Mouse (Mus musculus) gastrocnemius, postnatal 4 days (tissue): Measurements from ENCODE around the gene Tmem72. TPM values are rescaled to one million over a fixed set of nuclear protein-coding genes. Genes with fewer than 3 reads are reported as not detected.
A peak's percentile ranks its signal among the peaks of the same experiment; 100 is the strongest.

ENCODE experiments used
- DNase-seq, 2 experiments: peaks; one replicate each; pipeline ENCODE4 v3.0.0; 2021 to 2022; ENCODE audit warnings: low spot score in 2 of 2, mixed read lengths in 2 of 2
- long read RNA-seq, 2 experiments: library from polyadenylated mRNA; stranded (forward); transcript quantifications; one replicate each; pipeline ENCODE4 v2.0.0; 2021
- total RNA-seq, 2 experiments: library from RNA; stranded (reverse); gene quantifications; 2 replicates each; pipeline ENCODE4 v1.2.3; 2021

The Tmem72 gene
- total RNA-seq: 1 to 10 TPM; 2.3 to 6.3 TPM
- long read RNA-seq, experiment 1, partial matches to known transcripts: 0 of 2 reads
- long read RNA-seq, experiment 1, other reads (novel, unspliced or antisense): 2 of 2 reads
- long read RNA-seq, experiment 2, full-length matches to known transcripts: 5 of 7 reads
- long read RNA-seq, experiment 2, partial matches to known transcripts: 1 of 7 reads
- long read RNA-seq, experiment 2, other reads (novel, unspliced or antisense): 1 of 7 reads

DNA sequence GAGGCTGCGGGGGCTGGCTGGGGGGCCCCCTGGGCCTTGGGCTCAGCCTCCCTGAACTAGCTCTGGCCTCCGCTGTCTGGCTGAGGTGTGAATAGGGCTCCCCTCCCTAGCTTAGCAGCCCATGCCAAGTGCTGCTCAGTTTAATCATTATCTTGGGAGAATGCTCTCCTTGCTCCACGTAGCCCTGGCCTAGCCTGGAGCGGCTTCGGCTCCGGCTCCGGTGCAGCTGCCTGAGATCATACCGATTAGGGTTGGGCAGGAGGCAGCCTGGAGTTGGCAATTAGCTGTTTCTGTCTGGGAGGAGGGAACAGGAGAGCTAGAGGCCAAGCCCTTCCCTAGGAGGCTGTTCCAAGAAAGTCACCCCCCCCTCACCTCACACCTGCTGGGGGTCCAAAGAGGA is at the start of gene Tmem72:
Tmem72 (minus strand) TSS at position 248 of the 400 bp plus-strand sequence.
- DNase-seq: no peak

DNA sequence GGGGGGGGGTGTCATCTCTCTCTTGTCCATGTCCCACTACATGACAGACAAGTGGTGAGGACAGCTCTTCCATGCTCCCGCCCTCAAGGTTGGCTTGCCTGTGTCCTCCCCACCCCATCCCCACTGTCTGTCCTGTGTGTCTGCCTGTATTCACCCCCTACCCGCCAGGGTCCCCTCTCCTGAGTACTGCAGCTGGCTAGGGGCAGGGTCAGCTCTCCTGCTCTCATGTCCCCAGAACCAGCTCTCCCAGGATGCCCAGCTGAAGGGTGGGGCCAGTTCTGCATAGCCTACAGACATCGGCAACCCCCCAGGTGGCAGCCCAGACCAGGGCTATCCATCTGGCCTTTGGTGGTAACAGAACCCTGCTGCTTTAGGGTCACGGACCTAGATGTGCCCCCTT is 47.8 kb upstream of the Tmem72 start:
- no peak for DNase-seq

DNA sequence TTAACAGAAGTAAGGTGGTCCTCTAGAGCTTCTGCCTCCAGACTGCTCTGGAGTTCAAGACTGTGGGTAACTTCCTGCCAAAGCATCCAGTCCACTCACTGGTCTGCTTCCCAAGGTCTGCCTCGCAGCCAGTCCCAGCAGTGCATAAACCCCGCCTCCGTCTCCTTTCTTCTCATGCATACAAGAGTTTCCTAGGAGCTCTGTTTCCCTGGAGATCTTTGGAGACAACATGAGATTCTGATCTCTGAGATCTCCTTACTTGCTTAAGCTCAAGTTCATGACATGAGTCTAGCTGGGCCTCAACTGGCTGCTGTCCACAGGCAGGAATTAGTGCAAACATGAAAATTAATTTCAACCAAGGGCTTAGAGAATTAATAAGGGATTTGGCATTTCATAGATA is 45.6 kb upstream of the Tmem72 start:
- DNase-seq: no peak

DNA sequence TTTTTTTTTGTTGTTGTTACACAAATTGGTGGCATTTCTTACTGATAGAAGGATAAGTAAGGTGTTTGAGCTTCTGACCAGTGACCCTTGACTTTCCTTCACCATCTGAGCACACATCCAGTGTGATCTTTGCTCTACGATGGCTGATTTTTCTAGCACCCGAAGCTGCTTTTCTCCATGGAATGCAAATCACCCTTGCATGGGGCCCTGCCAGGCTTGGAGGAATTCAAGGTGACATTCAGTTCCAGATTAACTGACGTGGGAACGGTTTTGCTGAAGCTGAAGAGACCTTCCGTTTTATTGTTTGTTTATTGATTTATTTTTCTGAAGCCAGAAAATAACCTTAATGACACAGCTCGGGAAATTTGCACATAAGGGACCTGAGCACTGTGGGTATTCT is 43.5 kb upstream of the Tmem72 start:
- DNase-seq: no peak

DNA sequence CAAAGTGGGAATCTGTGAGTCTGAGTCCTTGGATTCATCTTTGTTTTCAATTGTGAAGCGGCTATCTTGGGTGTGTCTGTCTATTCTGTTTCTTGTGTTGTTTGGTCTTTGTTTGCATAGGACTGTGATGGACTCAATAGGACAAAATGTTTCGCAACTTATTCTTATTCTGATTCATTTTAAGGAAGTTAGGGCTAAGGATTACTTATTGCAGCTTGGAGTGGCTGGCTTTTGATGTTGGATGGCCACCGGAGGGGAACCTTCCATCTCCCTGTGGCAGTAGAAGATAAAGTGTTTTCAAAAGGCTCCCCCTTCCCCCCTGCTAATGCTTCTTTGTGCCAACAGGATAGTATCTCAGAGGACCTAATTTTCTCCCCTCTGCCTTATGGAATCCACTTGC is 39.7 kb upstream of the Tmem72 start:
- no peak for DNase-seq

DNA sequence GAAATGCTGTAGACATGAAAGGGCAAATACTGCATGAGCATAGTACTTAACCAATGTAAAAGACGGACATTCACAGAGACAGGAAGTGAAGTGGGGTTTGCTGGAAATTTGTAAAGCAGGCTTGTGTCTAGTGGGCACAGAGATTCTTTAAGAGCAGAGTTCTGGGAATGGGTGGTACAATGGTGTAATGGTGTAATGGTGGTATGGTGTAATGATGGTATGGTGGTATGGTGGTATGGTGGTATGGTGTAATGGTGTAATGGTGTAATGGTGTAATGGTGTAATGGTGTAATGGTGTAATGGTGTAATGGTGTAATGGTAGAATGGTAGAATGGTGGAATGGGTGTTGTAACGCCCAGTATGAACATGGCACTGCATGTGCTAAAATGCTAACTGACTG is 21.3 kb upstream of the Tmem72 start:
- no peak for DNase-seq

DNA sequence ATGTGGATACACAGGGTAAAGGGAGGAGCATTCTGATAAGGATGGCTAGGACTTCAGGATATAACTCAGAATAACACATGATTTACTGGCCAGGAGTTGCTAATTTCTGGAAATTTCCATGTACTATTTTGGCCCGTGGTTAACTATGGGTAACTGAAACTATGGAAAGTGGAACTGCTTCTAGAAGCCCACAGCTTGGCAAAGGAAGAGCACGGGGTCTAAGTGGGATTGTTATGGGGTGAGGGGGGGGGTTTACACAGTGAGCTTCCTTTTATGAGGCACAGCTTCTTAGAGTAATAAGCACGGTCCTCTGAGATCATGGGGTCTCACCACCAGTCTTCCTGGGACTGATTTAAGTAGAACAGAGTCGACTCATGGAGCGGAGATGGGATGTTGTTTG is 18.6 kb upstream of the Tmem72 start:
- no peak for DNase-seq

DNA sequence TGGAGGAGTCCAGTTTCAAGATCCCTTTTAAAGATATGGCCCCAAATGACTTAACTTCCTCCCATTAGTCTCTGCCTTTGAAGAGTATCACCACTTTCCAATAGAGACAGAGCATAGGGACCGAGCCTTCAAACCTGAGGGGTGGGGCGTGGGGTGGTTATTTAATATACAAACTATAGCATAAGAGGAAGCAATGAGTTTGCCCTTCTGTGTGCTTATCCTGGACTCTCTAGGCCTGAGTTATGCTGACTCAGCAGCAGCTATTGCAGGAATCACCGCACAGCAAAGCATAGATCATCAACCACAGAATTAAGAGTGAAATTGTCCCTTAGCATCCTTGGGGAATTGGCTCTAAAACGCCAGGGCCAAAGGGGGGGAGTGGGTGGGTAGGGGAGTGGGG is 16.9 kb upstream of the Tmem72 start:
- no peak for DNase-seq

DNA sequence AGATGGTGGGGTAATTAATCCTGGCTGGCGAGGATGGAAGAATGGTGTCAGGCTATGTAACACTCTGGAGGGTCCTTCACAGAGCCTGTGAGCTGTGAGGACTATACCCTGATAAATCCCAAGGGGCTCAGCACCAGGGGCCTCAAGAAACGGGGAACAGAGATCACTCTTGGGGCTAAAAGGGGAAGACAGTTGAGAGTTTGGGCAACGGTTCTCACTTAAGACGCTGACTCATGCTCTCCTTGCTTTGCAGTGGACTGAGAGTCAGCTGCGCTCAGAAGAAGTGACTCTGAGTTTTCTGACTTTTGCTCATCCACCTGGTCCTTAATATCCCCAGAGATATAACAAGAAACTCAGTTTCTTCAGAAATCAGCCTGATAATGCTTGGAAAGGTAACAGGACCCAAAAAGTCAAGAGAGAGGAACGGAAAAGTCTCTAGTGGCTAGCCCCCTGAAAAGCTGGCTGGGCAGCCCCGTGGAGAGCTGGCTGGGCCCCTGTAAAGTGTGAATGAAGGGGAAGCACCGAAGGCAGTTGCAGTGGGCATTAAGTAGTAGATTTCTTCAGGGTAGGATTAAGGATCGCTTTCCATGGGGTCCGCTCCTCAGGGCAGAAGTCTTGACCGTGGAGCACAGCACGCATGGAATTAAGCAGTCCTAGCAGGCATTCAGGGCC is 7.9 kb upstream of the Tmem72 start:
- DNase-seq: no peak

DNA sequence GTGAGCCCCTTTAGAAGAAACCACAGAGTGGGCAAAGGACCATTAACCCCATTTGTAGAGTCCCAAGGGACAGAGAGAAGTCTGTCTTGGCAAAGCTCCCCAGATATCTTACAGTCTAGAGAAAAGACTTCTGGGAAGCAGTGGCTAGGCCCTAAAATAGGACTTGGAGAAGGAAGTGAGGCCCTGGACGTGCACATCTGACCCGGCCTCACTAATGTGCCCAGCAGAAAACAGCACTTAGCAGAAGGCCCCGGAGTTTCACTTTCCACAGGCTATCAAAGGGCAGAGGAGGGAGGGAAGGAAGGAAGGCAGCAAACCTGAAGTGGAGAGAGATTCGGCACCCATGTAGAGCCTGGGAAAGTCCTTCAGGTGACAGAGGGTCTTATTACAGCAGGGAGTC is 2.2 kb upstream of the Tmem72 start:
- no peak for DNase-seq

DNA sequence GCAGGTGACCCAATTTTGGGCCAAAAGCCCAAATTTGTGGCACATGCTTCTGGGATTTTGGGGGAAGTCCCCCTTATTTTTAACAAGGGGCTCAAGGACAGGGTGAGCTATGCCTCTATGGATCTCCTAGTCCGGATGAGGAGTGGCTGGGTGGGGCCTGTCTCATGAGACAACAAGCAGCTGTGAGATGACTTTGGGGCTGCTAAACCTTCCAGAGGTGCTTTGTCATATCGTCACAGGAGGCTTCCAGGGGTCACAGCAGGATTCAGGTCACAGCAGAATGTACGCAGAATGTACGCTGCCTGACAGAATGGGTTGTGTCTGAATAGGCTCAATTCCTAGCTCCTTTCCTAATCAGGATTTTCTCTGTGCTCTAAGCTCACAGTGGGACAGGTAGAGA is 1.6 kb upstream of the Tmem72 start:
- DNase-seq: no peak

DNA sequence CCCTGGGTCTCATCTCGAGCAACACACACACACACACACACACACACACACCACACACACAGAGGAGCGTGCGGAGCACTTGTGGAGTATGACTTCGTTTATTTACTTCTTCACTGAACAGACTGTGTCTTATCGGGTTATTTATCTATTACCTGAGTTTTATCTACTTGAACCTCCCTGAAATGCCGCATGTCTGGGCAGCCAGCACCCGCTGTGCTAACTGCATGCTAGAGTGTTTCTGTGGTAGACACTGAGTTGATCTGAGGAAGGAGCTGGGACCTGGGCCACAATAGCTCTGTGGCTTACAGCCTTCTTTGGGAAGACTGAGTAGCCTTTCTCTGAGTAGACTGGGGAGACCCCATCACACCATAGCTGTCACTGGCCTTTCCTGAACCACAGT is 1.1 kb upstream of the Tmem72 start:
- DNase-seq: no peak

DNA sequence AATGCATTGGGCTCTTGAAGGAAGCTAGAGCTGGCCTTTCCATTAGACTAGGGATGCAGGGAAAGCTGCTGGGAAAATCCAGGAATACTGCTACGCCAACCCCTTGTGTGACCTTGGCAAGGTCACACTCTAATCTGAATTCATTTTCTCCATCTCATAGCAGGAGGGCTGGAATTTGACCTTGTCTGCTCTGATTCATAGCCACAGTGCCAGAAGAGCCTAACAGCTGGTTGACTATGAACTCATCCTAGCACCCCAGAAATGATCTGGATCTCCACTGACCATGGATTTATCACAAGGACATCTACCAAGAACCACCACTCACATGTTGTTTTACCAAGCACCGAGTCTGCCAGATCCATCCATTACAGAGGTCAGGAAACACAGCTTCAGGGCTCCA is 1.5 kb downstream of the Tmem72 start:
- DNase-seq: no peak

DNA sequence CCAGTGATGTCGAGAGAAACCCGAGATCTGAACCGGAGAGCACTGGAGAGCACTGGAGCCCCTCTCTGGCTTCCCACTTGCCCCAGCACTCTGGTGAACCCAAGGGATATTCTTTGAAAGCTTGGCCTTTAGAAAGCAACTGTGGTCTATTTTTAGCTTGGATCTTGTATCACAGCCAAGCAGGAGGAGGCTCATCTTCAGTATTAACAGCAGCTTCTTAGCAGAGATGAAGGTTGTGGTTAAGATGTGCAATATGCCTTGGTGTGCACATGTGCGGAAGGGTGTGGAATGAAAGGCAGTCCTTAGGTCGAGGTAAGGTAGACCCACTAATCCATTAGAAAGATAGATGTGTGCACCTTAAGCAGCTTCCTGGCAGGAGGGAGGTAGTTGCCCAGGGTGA is 2.1 kb downstream of the Tmem72 start:
- peak in 1 of 2 experiments; percentile 20 for DNase-seq

DNA sequence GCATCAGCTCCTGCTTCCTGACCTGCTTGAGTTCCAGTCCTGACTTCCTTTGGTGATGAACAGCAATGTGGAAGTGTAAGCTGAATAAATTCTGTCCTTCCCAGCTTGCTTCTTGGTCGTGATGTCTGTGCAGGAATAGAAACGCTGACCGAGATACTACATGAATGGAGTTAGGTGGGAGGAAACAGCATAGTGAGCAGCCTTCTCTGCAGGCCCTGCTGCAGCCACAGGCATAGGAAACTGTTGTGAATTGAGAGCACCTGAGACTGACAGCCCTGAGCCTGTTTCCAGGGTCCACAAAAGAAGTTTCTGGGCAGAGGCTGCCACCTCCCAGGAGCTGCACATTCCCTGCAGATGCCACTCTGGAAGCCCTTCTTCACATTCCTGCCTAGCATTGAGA is 2.7 kb downstream of the Tmem72 start:
- DNase-seq: no peak

DNA sequence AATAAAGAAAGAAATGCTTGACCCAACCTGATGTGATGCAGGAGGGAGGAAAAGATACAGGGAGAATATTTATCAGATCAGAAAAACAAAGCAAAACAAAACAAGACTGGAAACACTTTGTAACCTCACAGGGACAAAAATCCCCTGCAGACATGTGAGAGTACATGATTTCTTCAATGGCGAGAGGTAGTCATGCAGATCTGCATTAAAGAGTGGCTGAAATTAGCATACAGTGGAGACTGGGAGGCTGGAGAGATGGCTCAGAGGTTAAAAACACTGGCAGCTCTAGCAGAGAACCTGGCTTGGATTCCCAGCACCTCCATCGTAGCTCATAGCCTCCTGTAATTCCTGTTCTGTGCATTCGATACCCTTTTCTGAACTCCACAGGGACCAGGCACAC is 4.2 kb downstream of the Tmem72 start:
- no peak for DNase-seq

DNA sequence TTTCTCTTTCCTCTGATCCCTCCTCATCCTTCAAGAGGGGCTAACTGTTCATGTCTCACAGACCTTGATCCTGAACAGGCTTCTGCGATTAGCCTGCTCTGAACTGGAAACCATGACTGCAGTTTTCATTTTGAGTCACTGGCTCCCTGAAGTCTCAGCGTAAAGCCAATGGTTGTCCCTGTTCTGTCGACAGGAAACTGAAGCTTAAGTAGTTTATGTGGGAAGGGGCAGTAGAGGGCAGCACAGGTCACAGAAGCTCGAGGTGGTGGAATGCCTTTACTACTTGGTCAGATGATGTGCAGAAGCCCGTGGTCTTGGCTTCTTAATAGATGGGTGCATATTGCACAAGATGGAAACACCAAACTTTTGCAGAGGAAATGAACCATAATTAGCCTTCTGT is 4.7 kb downstream of the Tmem72 start:
- DNase-seq: no peak

DNA sequence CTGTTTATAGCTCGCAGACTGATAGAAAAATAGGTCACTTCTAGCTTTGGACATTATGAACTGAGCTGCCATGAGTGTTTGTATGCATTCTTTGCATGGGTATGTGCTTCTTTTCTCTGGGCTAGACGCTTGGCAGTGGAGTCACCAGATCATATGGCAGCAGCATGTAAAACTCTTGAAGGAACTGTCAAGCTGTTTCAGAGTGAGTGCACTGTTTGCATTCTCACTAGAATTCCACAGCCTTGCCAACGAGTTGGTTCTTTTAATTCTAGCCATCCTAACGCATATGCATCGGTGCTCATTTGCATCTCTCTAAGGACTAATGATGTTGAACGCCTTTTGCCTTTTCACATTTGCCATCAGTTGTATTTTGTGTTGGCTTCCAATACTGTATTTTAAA is 12.4 kb downstream of the Tmem72 start:
- DNase-seq: no peak

DNA sequence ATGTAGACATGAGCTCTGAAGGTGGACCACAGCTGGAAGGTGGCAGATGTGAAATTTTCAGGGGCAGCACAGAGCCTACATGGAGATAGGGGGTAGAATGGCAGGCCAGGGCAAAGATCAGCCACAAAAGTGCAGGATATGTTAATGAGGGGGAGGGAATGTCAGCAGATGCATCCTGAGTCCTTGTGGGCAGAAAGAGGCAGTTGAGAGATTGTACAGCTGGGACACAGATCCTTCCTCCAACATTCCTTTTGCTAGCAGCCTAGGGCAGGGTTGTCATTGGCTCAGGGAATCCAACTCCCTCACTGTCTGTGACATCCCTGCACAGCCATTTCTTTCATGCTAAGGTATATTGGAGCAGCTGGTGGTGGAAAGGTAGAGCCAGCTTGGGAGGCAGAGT is 15.9 kb downstream of the Tmem72 start:
- DNase-seq: peak in 1 of 2 experiments; percentile 2

DNA sequence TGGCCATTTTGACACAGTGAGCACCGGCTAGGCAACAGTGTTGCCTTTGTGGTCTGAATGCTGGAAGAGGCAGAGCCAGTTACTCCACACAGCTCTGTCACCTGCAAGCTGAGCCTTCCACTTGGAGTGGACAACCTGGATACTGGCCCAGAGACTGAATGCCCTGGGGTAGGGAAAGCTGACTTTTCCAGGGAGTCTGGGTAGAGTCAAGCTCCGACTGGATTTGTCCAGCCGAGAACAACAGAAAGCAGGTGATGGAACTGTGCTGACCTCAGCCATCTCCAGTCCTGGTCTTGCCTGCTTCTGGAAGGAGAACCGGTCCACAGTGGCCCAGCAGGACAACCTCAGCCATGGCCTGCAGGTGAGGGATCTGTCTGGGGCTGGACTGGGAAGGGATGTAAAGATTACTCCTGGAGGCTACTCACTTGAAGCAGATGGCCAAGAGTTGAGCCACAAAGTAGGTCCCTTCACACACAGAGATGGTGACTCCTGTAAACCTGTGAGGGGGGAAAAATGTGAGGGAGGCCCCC is 18.8 kb downstream of the Tmem72 start:
- no peak for DNase-seq

DNA sequence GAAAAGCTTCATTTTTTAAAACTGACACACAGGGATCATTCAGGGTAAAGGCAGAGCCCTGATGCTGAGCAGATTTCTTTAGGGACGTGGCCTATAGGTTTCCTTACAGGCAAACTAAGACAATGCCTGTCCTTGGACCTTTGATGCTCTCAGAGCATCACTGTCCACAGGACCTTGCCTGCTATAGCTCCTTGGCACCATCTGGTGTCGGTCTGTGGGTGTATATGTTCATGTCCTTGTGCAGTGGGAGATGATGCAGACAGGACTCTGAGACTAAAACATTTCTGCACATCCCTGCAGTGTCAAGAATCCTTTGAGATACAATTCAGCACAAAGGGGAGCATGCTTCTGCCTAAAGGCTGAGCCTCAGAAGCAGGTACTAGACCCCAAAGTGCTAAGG is 19.3 kb downstream of the Tmem72 start:
- DNase-seq: peak in 1 of 2 experiments; percentile 5

DNA sequence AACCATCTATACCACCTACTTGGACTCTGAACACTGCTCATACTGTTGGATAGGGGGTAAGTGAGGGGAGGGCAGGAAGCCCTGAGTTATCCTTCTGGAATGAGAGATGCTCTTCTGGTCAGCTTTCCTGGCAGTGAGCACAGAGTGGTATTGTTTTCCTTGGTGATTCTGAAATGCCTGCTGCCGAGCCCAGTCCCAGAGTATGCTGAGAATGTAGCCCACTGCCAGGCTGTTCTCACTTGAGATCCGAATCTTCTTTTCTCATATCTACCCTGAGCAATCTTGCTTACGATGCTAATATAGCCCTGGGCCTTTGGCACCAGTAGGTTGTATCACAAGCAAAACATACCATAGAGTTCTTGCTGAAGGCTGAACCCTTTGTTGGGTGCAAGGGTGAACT is 22.4 kb downstream of the Tmem72 start:
- DNase-seq: peak in 1 of 2 experiments; percentile 5

DNA sequence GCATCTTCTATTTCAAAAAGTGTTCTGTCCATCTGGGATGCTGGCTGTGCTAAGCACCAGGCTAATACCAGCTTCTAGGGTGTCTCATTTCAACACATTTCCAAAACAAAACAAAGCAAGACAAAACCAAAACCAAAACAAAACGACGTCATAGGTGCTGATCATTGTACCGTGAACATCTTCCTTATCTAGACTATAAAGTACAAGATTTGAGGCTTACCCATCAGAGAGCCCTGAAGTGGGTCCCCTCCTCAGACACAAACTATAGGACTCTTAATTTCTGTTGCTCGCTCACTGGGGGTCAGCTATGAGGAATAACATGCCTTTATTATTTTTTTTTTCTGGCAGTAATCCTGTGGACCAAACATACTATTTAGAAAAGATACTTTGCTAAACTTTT is 23.1 kb downstream of the Tmem72 start:
- DNase-seq: no peak
